ENCODE assay signal across 26 mouse cellular contexts in the genomic region with DNA sequence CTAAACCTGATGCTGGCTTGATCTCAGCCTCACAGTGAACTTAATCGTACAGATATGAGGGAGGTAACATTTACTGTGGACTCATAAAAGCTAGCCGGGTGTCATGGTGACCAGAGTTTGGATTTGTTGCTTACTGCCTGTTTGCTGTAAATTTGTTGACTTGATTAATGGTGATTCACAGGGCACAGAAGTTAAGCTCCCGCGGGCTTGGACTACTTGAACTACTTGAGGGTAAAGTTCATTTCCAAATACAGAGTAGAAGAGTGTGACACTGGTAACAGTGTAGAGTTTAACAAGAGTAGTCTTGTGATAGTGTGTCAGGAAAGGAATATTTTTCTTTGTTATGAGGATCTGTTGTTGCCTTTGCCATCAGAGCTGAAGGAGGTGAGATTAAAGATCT. TPM values are rescaled to one million over a fixed set of nuclear protein-coding genes. Genes with fewer than 3 reads are reported as not detected.
DNase-seq lines count a peak whose midpoint lies in the region; ATAC-seq lines count a peak whose summit lies in the region.
"Had no signal": no experiment of that assay in that cellular context is flagged by ENCODE, and none has a peak within 500 bp of the region (broad histone marks: within the 10 kb centered on the region; RNA-seq: fewer than 3 reads in every experiment).

No protein-coding gene starts in this region.

- no peak overlapping the region for H3K4me3 ChIP-seq in heart, embryonic 10.5 days
- H3K4me3 ChIP-seq in kidney, embryonic 14.5 days (ENCODE audit: low read length): no peak overlapping the region
- H3K4me3 ChIP-seq: embryonic facial prominence, embryonic 10.5 days; embryonic facial prominence, embryonic 12.5 days; forebrain, embryonic 13.5 days; forebrain, embryonic 15.5 days had no signal

- H3K4me2 ChIP-seq in kidney, embryonic 14.5 days (replicated peaks; ENCODE audit: low read depth, low read length): no peak overlapping the region
- H3K4me2 ChIP-seq: embryonic facial prominence, embryonic 12.5 days; forebrain, embryonic 13.5 days; forebrain, embryonic 15.5 days had no signal

- no peak overlapping the region for H3K9ac ChIP-seq in kidney, embryonic 14.5 days (ENCODE audit: low read depth, low read length)
- H3K9ac ChIP-seq: embryonic facial prominence, embryonic 12.5 days; forebrain, embryonic 13.5 days; forebrain, embryonic 15.5 days had no signal

- peaks cover 60% of the 10 kb centered on the region for H3K36me3 ChIP-seq in heart, embryonic 10.5 days
- H3K36me3 ChIP-seq in kidney, embryonic 14.5 days (ENCODE audit: control insufficient read depth, insufficient read depth, low read length): peaks cover 33% of the 10 kb centered on the region

- DNase-seq in heart, adult 11 months: peak; percentile 27
- DNase-seq in heart, embryonic 10.5 days (ENCODE audit: low spot score): no peak
- DNase-seq in kidney, adult 11 months: peak; percentile 10
- DNase-seq in kidney, adult 8-10 months: peak; percentile 4 to 12
- no peak for DNase-seq in kidney, adult 18-20 months
- peak; percentile 23 to 28 for DNase-seq in kidney, postnatal 36 days
- DNase-seq in kidney, postnatal 10 days: no peak
- DNase-seq: adrenal gland, adult 2 months; adrenal gland, postnatal 10 days; adrenal gland, postnatal 25 days; B cell, adult 2 months; cerebellum, adult 11 months; cerebellum, adult 18-20 months; cerebellum, adult 8-10 months; cerebellum, postnatal 10 days; cerebellum, postnatal 25 days had no signal

- WGBS in heart, embryonic 10.5 days: 92% methylated on average over 4 of the region's 4 CpGs
- WGBS in kidney, embryonic 14.5 days: 67% methylated on average over 4 of the region's 4 CpGs

- no peak for ATAC-seq in kidney, embryonic 14.5 days (ENCODE audit: low FRiP score, low TSS enrichment)
- ATAC-seq: activated CD4-positive, CD25-positive, alpha-beta regulatory T cell, adult 4 months; CD4-positive, CD25-positive, alpha-beta regulatory T cell, adult 4 months; forebrain, embryonic 13.5 days; forebrain, embryonic 15.5 days; Patski had no signal

- H3K9me3 ChIP-seq in heart, embryonic 10.5 days: no peaks in the 10 kb centered on the region
- H3K9me3 ChIP-seq in kidney, embryonic 14.5 days (ENCODE audit: control insufficient read depth, low read length): no peaks in the 10 kb centered on the region
- H3K9me3 ChIP-seq: embryonic facial prominence, embryonic 10.5 days; embryonic facial prominence, embryonic 12.5 days; forebrain, embryonic 13.5 days; forebrain, embryonic 15.5 days; G1E had no signal

- no peaks in the 10 kb centered on the region for H3K27me3 ChIP-seq in heart, embryonic 10.5 days (ENCODE audit: insufficient read depth, poor library complexity, severe bottlenecking)
- H3K27me3 ChIP-seq in kidney, embryonic 14.5 days (ENCODE audit: control insufficient read depth, insufficient read depth, low read length): no peaks in the 10 kb centered on the region
- H3K27me3 ChIP-seq: CH12.LX; embryonic facial prominence, embryonic 12.5 days; forebrain, embryonic 13.5 days; forebrain, embryonic 15.5 days; Patski had no signal

- H3K4me1 ChIP-seq in heart, embryonic 10.5 days: no peaks in the 10 kb centered on the region
- no peaks in the 10 kb centered on the region for H3K4me1 ChIP-seq in kidney, embryonic 14.5 days (ENCODE audit: control insufficient read depth, insufficient read depth, low read length)
- H3K4me1 ChIP-seq: embryonic facial prominence, embryonic 10.5 days; embryonic facial prominence, embryonic 12.5 days; forebrain, embryonic 13.5 days; forebrain, embryonic 15.5 days had no signal

- no peak overlapping the region for H3K27ac ChIP-seq in heart, embryonic 10.5 days
- H3K27ac ChIP-seq in kidney, embryonic 14.5 days (ENCODE audit: low read depth, low read length): no peak overlapping the region
- H3K27ac ChIP-seq: embryonic facial prominence, embryonic 10.5 days; embryonic facial prominence, embryonic 12.5 days; forebrain, embryonic 13.5 days; forebrain, embryonic 15.5 days had no signal

RNA-seq across cellular contexts. Expression of a gene that starts 50.2 kb away (rescaled TPM):
- 129 and 139 TPM in 2 replicates for polyA plus RNA-seq in heart, embryonic 10.5 days (2016; fragmentation: Nextera tagmentation; extraction: Ambion mirVana)
- polyA plus RNA-seq in kidney, embryonic 14.5 days (2014; fragmentation: Nextera tagmentation; extraction: Ambion mirVana): 107 and 142 TPM in 2 replicates

RNA-seq across cellular contexts. Expression of a gene that starts 50.5 kb away (rescaled TPM):
- polyA plus RNA-seq in heart, embryonic 10.5 days (2016; fragmentation: Nextera tagmentation; extraction: Ambion mirVana): 61.4 and 63.6 TPM in 2 replicates
- polyA plus RNA-seq in kidney, embryonic 14.5 days (2014; fragmentation: Nextera tagmentation; extraction: Ambion mirVana): 69.4 and 73.4 TPM in 2 replicates

Comparison
In these comparisons a context has a peak if more than half of its experiments do, and no peak if none do; other contexts are left out.
1. DNase-seq: peak in heart, adult 11 months (single experiment), kidney, adult 11 months (single experiment), kidney, adult 8-10 months (2 of 2) and kidney, postnatal 36 days (2 of 2); none in heart, embryonic 10.5 days (single experiment), kidney, adult 18-20 months (single experiment) and kidney, postnatal 10 days (single experiment).